Mouse (Mus musculus): ENCODE results near the gene Hnmt. TPM values are rescaled to one million over a fixed set of nuclear protein-coding genes. Genes with fewer than 3 reads are reported as not detected.
"Not testable (repeated sequence)": the region's sequence is repeated elsewhere in the genome, so short reads cannot be mapped to it uniquely, and the experiment has no call there.

The Hnmt gene
- 1.2 and 2.2 TPM in 2 replicates for polyA plus RNA-seq (2016; fragmentation: Nextera tagmentation; extraction: Ambion mirVana)

DNA sequence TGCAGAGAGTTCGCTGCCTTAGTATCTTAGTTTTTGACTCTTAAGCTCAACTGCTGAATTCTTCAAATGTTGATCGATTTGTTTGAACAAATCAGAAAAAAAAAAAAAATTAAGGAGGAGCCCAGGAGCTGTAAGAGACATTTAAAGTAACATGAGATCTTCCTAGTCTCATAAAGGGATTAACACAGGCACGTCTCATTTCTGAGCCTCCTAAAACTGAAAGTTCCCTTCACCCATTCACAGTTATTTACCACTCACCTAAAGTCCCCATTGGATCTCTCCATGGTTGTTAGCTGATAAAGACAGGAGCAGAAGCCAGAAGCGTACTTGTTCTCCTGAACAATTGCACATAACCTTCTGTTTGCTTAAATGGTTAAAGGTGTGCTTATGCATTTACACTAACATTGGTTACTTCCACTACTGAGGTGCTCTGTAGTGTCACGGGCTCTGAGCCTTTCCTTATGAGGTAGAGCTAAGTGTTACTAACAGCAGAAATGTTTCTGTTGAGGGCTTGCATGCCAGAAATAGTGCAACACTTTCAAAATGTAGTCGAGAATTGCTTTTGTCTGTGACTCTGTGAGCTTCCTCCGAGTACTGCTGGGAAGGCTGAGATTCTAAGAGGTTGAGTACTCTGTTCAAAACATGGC is at the start of gene Hnmt:
Gene Hnmt, minus strand, starts transcription at position 51 of the 647 bp plus-strand sequence.
- H3K4me3 ChIP-seq = peak within 1 kb of the TSS; percentile 34
- no peaks in the 10 kb centered on the region for H3K27me3 ChIP-seq
- H3K4me2 ChIP-seq (replicated peaks) = peak within 1 kb of the TSS; percentile 53
- H3K9me3 ChIP-seq (replicated peaks) = no peaks in the 10 kb centered on the region
- 51% methylated on average over 7 of the region's 7 CpGs for WGBS
- H3K36me3 ChIP-seq = no peaks in the 10 kb centered on the region
- no peak within 1 kb of the TSS for H3K9ac ChIP-seq
- ATAC-seq (ENCODE audit: low FRiP score) = no peak
- peak within 1 kb of the TSS; percentile 0; the same call in 1 of the 2 replicates for H3K27ac ChIP-seq
- H3K4me1 ChIP-seq = peaks cover 4% of the 10 kb centered on the region; the same call in 1 of the 2 replicates

DNA sequence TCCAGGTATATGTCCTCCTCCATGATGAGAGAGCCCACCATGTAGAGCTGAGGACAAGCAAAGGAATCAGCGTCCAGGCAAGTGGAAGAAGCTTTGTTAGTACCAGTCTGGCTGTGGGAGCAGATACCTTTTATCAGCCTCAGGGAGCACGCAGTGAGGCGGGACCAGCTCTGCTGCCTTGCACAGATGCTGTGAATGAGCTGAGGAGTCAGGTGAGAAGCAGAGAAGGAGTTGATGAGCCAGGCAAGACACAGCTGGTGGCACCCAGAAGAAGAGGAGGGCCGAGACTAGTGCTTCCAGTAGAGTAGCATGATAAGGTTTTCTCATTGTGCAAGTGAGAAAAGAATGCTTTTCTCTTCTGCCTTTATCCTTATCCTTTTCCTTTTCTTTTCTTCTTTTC is 47.3 kb upstream of the Hnmt start, which contains the start of gene Tbpl2:
Gene Tbpl2, minus strand, starts transcription at position 101 of the 400 bp plus-strand sequence.
- Histone ChIP-seq H3K9ac (no peak within 1 kb of the TSS), H3K9me3 (replicated peaks) (no peaks in the 10 kb centered on the region), H3K27me3 (no peaks in the 10 kb centered on the region), H3K27ac (no peak within 1 kb of the TSS), H3K4me3 (no peak within 1 kb of the TSS), H3K4me1 (no peaks in the 10 kb centered on the region), H3K36me3 (no peaks in the 10 kb centered on the region), H3K4me2 (replicated peaks) (no peak within 1 kb of the TSS)
- WGBS = 80% methylated on average over 4 of the region's 4 CpGs
- no peak for ATAC-seq (ENCODE audit: low FRiP score)

DNA sequence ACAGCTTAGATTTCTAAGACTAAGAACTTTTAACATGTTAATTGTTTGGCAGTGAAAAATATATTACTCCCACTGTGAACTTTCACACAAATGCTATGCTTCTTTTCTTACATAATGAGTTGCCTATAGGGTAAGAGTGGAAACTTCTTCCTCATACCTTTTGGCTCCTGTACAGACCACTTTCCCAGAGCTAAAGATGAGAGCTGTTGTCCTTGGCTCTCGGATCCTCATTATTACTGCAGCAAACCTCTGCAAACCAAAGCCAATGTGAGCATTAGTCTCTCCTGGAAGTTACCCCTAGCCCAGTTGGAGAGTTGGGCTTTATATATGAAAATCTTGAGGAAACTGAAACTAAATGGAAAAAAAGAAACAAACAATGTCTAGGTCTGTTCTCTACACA is 41.7 kb upstream of the Hnmt start:
- no peak overlapping the region for H3K4me3 ChIP-seq
- no peak overlapping the region for H3K9ac ChIP-seq
- no peaks in the 10 kb centered on the region for H3K27me3 ChIP-seq
- H3K4me2 ChIP-seq (replicated peaks) = no peak overlapping the region
- no peak for ATAC-seq (ENCODE audit: low FRiP score)
- H3K36me3 ChIP-seq = no peaks in the 10 kb centered on the region
- 87% methylated on average over 1 of the region's 1 CpGs for WGBS
- no peaks in the 10 kb centered on the region for H3K4me1 ChIP-seq
- no peaks in the 10 kb centered on the region for H3K9me3 ChIP-seq (replicated peaks)
- H3K27ac ChIP-seq = no peak overlapping the region

DNA sequence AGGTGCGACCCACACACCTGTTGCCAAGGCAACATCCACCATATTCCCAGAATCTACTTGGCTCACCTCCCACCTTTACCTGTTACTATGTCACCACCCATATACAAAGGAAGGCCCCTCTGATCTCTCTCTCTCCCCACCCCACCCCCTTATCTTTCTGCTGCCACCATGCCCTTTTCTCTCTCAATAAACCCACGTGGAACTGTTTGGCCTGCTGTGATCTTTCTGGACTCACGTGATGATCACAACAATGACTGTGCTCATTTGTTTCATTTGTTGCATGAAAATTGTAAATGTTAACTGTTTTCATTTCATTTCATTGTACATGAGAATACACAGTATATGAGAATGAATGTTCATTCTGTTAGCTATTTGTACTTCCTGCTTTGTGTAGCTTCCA is 1.3 kb upstream of the Hnmt start:
- Histone ChIP-seq H3K4me2 (replicated peaks) (no peak overlapping the region), H3K9ac (no peak overlapping the region), H3K36me3 (no peaks in the 10 kb centered on the region), H3K9me3 (replicated peaks) (no peaks in the 10 kb centered on the region), H3K4me3 (no peak overlapping the region), H3K4me1 (peaks cover 4% of the 10 kb centered on the region; the same call in 1 of the 2 replicates), H3K27ac (no peak overlapping the region), H3K27me3 (no peaks in the 10 kb centered on the region)
- ATAC-seq (ENCODE audit: low FRiP score) = no peak
- WGBS = 86% methylated on average over 3 of the region's 3 CpGs

DNA sequence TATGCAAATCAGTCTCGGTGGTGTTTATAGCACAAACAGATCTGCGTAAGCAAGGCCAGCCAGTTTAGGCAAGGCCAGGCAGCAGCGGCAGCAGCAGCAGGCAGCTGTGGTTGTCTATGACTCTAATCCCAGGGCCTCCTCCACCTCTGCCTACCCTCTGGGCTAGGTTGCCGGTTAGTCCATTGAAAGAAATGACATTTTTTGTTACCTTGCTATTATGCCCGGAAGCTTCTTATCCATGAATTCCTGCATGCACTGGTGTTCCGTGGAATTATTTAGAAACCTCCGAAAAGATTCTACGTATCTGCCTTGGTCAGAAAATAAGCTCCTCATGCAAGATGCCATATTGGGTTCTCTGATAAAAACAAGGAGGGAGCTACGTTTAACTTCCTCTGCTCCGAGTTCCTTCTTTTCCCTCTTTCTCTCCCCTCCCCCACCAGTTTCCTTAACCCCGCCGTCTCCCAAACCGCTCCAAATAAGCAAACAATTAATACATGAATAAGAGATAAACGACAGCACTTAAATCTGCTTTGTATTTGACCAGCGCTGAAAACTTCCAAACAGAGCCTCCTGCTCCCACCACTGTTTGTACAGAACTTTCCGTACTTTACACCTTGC is 605 bp downstream of the Hnmt start:
- peak overlapping the region; percentile 0; the same call in 1 of the 2 replicates for H3K27ac ChIP-seq
- 10% methylated on average over 16 of the region's 16 CpGs for WGBS
- H3K9ac ChIP-seq = no peak overlapping the region
- no peaks in the 10 kb centered on the region for H3K36me3 ChIP-seq
- peak overlapping the region; percentile 34 for H3K4me3 ChIP-seq
- H3K27me3 ChIP-seq = no peaks in the 10 kb centered on the region
- H3K9me3 ChIP-seq (replicated peaks) = no peaks in the 10 kb centered on the region
- H3K4me1 ChIP-seq = peaks cover 4% of the 10 kb centered on the region; the same call in 1 of the 2 replicates
- peak; percentile 89 for ATAC-seq (ENCODE audit: low FRiP score)
- peak overlapping the region; percentile 53 for H3K4me2 ChIP-seq (replicated peaks)

DNA sequence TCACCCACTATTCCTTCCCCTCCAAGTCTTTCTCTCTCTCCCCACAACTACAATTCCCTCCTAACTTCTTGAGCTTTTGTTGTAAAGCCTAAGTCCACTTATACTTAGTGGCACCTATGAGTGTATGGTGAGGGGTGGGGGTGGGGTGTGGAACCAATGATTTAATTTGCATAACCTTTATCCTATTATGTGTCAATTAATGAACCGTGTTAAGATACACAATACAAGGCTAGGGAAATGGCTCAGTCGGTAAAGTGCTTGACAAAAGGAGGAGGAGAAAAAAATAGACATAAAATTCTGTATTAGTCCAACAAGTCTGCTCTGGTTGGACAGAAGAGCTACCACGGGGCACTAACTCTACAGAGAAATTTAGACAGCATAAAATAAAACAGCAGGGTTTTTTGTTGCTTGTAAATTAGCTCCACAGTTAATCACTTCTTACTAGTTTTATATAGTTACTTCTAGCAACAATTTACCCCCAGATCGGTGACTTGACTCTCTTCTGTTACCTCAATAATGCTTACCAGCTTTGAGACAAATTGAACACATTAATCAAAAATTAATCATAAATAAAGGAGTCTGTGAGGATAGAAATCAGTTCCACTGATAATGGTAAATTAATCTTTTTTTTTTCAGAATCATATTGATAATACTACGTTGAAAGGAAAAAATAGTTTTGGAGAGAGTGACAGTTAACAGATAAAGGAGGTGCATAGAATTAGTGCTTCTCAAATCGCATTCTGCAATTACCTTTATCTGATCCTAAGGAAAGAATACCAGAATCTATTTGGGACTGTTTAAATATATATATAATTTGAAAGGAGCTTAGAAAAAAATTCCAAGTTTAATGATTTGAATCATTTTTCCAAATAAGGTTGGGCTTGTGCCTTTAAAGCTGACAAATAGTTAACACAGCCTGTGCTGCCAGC is 1.4 kb downstream of the Hnmt start:
- peak overlapping the region; percentile 0 for H3K27ac ChIP-seq
- no peak overlapping the region for H3K9ac ChIP-seq
- H3K27me3 ChIP-seq = no peaks in the 10 kb centered on the region
- H3K4me1 ChIP-seq = peaks cover 4% of the 10 kb centered on the region; the same call in 1 of the 2 replicates
- H3K4me3 ChIP-seq = peak overlapping the region; percentile 34
- no peaks in the 10 kb centered on the region for H3K9me3 ChIP-seq (replicated peaks)
- peak overlapping the region; percentile 53 for H3K4me2 ChIP-seq (replicated peaks)
- 29% methylated on average over 6 of the region's 6 CpGs for WGBS
- peak; percentile 83 for ATAC-seq (ENCODE audit: low FRiP score)
- no peaks in the 10 kb centered on the region for H3K36me3 ChIP-seq

DNA sequence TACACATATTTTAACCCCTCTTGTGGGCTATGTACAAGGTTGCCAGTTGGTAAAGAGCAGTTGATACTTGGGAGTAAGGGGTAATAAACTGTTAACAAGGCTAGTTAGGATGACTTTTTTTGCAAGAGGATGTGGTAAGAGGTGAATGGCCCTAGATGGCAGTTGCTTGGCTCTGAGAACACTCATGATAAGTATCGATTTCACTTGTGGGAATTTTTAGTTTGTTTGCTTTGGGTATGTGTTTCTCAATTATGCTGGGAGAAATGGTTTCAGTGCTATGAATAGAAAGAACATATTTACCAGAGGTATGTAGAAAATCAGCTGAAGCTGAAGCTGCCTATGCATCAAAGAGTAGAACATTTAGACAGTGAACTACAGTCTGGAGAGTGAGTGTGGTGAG is 6.3 kb downstream of the Hnmt start:
- H3K4me2 ChIP-seq (replicated peaks) = no peak overlapping the region
- H3K9ac ChIP-seq = no peak overlapping the region
- H3K27me3 ChIP-seq = no peaks in the 10 kb centered on the region
- WGBS = 90% methylated on average over 1 of the region's 1 CpGs
- no peaks in the 10 kb centered on the region for H3K36me3 ChIP-seq
- no peak overlapping the region for H3K27ac ChIP-seq
- ATAC-seq (ENCODE audit: low FRiP score) = no peak
- H3K9me3 ChIP-seq (replicated peaks) = no peaks in the 10 kb centered on the region
- no peak overlapping the region for H3K4me3 ChIP-seq
- peaks cover 4% of the 10 kb centered on the region; the same call in 1 of the 2 replicates for H3K4me1 ChIP-seq

DNA sequence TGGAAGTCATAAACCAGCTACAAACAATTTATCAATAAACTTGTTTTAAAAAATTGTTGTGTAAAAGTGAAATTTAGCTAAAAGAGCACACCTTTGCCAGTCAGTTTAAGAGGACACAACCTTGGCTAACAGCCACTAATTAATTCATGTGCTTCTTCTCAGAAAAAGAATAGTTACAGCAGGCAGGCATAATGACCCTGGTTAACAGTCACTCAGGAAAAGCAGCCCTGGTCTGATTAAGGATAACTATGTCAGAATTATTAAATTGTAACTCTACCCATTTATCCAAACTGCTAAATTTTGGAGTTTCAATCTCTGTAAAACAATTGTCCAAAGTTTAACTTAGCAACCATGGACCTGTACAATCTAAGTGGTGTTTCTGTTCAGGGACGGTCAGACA is 8.7 kb downstream of the Hnmt start:
- no peaks in the 10 kb centered on the region for H3K36me3 ChIP-seq
- H3K27ac ChIP-seq = no peak overlapping the region
- H3K9me3 ChIP-seq (replicated peaks) = no peaks in the 10 kb centered on the region
- 97% methylated on average over 1 of the region's 1 CpGs for WGBS
- H3K4me3 ChIP-seq = no peak overlapping the region
- H3K4me1 ChIP-seq = no peaks in the 10 kb centered on the region
- H3K4me2 ChIP-seq (replicated peaks) = no peak overlapping the region
- no peaks in the 10 kb centered on the region for H3K27me3 ChIP-seq
- no peak overlapping the region for H3K9ac ChIP-seq
- no peak for ATAC-seq (ENCODE audit: low FRiP score)

DNA sequence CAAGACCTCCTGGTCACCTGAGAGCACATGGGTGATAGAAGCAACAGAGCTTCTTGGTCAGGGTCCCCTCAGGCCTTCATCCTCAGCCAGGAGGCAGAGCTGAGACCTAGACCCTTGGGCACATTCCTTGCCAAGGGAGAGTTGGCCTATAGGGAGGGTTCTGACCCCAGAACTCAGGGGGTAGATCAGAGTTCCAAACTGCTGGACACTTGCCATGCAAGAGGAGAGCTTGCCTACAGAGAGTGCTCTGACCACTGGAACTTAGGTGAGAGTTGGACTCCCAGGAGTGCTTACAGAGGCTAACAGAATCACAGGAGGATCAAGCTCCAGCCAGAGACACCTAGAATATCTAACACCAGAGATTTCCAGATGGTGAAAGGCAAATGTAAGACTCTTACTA is 29.8 kb downstream of the Hnmt start:
- not testable (repeated sequence) for H3K4me3 ChIP-seq; H3K9me3 ChIP-seq (replicated peaks); H3K4me2 ChIP-seq (replicated peaks); H3K27ac ChIP-seq; H3K9ac ChIP-seq; H3K36me3 ChIP-seq; H3K27me3 ChIP-seq; H3K4me1 ChIP-seq; ATAC-seq (ENCODE audit: low FRiP score)

DNA sequence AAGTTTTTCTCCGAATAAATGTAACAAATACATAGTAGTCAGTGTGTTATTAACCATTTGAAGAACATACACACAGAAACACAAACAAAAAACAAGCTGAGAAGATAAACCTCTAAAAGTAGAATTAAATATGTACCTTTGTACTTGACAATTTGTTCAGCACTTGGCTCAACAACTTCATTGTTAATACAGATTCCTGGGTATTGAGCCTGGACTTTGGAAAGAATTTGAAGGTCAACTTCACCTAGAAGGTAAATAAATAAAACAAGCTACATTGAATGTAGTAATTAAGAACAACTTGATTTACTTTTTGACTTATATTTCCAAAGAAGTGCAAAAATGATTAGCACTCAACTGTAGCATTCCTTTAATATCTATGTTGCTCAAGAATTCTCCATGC is 30.2 kb downstream of the Hnmt start:
- no peak overlapping the region for H3K9ac ChIP-seq
- H3K4me2 ChIP-seq (replicated peaks) = no peak overlapping the region
- no peaks in the 10 kb centered on the region for H3K9me3 ChIP-seq (replicated peaks)
- H3K4me3 ChIP-seq = no peak overlapping the region
- no peak for ATAC-seq (ENCODE audit: low FRiP score)
- no peaks in the 10 kb centered on the region for H3K4me1 ChIP-seq
- H3K36me3 ChIP-seq = no peaks in the 10 kb centered on the region
- no peaks in the 10 kb centered on the region for H3K27me3 ChIP-seq
- H3K27ac ChIP-seq = no peak overlapping the region
- WGBS = 89% methylated on average over 1 of the region's 1 CpGs

DNA sequence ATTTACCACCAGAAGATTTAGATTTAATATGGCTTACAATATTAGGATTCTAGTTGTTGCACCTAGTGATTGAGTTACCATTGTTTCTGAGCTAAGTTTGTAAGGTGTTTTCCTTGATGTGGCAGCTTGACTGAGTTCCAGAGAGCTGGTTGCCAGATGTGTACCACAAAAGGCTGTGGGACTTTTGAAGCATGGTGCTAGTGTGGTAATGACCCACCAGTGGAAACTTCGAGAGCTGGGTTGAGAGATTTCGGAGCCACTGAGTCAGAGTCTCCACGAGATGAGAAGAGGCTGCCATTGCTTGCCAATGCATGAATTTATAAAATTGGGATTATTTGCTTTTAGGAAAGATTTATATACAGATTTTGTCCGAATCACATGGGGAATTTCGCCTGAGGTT is 34.2 kb downstream of the Hnmt start:
- H3K4me1 ChIP-seq = no peaks in the 10 kb centered on the region
- H3K9me3 ChIP-seq (replicated peaks) = no peaks in the 10 kb centered on the region
- H3K36me3 ChIP-seq = no peaks in the 10 kb centered on the region
- H3K27me3 ChIP-seq = no peaks in the 10 kb centered on the region
- ATAC-seq (ENCODE audit: low FRiP score) = no peak
- H3K4me2 ChIP-seq (replicated peaks) = no peak overlapping the region
- no peak overlapping the region for H3K4me3 ChIP-seq
- WGBS = 89% methylated on average over 5 of the region's 5 CpGs
- no peak overlapping the region for H3K9ac ChIP-seq
- no peak overlapping the region for H3K27ac ChIP-seq

DNA sequence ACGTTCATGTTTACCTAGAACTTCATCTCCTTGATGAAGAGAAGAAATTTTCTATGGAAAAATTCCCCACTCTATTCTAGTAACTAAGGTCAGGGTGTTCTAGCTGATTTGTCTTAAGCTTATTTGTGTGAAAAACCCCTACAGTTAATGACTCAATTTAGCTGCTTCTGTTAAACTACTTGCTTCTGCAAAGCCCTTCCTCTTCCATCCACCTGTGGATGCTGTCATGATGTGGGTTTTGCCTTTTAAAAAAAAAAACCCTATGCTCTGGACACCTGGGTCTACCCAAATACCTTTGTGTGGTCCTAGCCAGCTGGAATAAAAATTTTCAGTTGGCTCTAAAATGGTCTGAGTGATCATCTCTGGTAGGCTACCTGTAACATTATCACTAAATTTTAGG is 49.9 kb downstream of the Hnmt start:
- ATAC-seq (ENCODE audit: low FRiP score) = no peak
- Histone ChIP-seq H3K27ac (no peak overlapping the region), H3K4me2 (replicated peaks) (no peak overlapping the region), H3K4me3 (no peak overlapping the region), H3K36me3 (no peaks in the 10 kb centered on the region), H3K9ac (no peak overlapping the region), H3K4me1 (no peaks in the 10 kb centered on the region), H3K27me3 (no peaks in the 10 kb centered on the region), H3K9me3 (replicated peaks) (no peaks in the 10 kb centered on the region)
- 89% methylated on average over 1 of the region's 1 CpGs for WGBS

Measured in hindbrain, embryonic 12.5 days (tissue).